Mouse (Mus musculus) right cerebral cortex, postnatal 14 days (tissue): ENCODE data around the gene Padi1.

Experiments
- DNase-seq: peaks from one replicate; pipeline ENCODE4 v3.0.0; 2022

The Padi1 gene

DNA sequence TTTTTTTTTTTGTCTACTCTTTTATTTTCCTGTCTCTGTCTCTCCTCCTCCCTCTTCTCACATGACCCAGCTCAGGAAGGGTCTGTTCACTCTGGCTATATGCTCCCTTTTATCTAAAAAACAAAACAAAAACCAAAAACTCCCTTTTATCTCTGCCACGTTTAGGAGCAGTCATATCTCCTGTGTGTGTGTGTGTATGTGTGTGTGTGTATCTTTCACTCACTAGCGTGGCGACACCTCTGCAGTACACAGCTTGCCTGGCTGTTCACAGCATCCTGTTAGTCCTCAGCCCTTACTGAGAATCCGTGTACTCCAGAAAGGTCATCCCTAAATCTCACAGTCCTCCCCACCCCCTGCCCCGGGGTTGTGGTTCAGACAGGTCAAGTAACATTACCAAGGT, 30.1 kb downstream of the Padi1 start:
- DNase-seq = no peak

- DNase-seq = no peak
Observed at GRCm38 (mm10) chr4:140814241-140815225, 31.0 kb downstream of the Padi1 start.

GRCm38 (mm10) chr4:140813358-140814185, 32.0 kb downstream of the Padi1 start:
- no peak for DNase-seq

- DNase-seq = no peak
Observed at GRCm38 (mm10) chr4:140812609-140813008, 33.0 kb downstream of the Padi1 start.

GRCm38 (mm10) chr4:140812191-140812590, 33.4 kb downstream of the Padi1 start:
- DNase-seq = no peak

- DNase-seq = no peak
Observed at GRCm38 (mm10) chr4:140810458-140811260, 34.9 kb downstream of the Padi1 start, which contains the start of gene Padi3. Gene Padi3 (minus strand): TSS chr4:140810648.

GRCm38 (mm10) chr4:140809118-140809517, 36.5 kb downstream of the Padi1 start:
- DNase-seq = no peak

- DNase-seq = no peak
Observed at GRCm38 (mm10) chr4:140804601-140805000, 41.0 kb downstream of the Padi1 start.

GRCm38 (mm10) chr4:140801364-140801763, 44.2 kb downstream of the Padi1 start:
- DNase-seq = no peak

- no peak for DNase-seq
Observed at GRCm38 (mm10) chr4:140796786-140797185, 48.8 kb downstream of the Padi1 start.

GRCm38 (mm10) chr4:140794678-140795077, 50.9 kb downstream of the Padi1 start:
- DNase-seq = no peak

DNA sequence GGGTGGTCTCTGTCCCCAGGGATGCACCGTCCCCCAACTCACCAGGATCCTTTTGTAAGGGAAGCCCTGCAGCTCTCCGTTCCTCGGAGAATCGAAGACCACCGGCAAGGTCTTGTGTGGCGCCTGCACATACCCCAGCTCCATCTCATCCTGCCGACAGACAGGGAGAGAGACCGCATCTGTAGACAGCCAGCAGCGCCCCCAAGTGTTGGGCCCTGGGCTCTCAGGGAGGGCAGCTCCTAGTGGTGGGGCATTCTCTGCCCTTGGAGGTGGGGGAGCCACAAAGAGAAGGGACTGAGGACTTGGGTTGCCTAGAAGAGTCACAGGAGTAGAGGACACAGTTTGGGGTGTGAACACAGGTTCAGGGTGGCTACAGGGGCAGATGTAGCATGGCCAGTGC, 51.8 kb downstream of the Padi1 start:
- DNase-seq = no peak

GRCm38 (mm10) chr4:140792584-140792983, 53.0 kb downstream of the Padi1 start:
- DNase-seq = no peak

GRCm38 (mm10) chr4:140791071-140791470, 54.5 kb downstream of the Padi1 start:
- no peak for DNase-seq

DNA sequence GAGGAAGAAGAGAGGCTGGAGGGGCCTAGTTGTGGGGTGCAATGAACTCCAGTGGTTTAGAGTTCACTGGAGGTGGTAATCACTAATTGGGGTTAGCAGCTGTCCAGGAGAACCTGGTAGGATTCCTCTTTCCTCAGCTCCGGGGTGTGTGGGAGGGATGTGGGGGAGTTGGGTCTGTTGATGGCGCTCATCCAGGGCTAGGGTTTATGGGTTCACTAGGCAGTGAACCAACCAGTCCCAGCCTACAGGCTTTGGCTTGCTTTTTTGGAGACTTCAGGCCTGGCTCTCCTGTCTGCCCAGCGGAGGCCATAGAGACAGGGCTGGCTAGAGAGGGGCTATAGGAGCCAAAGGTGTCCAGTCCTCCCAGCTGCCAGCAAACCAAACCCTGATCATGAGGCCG, 55.6 kb downstream of the Padi1 start:
- no peak for DNase-seq

GRCm38 (mm10) chr4:140788983-140789382, 56.6 kb downstream of the Padi1 start:
- peak; percentile 44 for DNase-seq

- no peak for DNase-seq
Observed at GRCm38 (mm10) chr4:140788264-140788663, 57.3 kb downstream of the Padi1 start.

DNA sequence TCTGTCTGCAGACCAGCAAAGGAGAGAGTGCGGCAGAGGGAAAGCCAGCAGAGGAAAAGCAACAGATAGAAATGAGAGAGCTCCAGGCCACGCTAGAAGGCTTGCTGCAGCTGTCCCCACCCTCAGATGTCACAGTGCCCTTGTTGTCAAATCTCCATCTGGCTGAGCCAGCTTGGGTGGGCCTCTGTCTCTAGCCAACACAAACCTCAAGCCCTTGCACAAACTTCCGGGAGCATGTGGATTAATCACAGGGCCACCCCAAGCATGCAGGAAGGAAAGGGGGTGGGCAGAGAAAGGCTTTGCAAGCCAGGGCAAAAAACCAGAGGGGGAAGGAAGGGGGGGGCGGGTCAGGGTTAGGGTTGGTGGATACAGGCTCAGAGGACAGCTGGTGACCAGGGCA, 58.2 kb downstream of the Padi1 start:
- no peak for DNase-seq

DNA sequence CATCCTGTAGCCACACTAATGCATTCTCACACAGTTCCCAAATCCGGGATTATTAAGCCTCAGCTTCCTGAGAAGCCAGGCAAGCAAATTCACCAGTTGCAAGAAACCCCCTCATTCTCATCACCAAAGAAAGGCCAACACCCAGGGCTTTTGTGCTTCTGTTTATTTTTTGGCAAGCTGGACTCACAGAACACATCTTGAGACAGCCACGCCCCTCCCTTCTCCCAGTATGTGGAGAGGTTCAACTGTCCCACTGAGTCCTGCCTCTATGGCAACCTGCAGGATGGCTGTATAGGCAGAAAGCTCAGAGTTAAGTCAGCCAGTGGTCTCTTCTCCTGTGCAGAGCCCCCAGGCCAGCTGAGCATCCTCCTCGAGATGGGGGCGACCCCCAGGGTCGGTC, 60.4 kb downstream of the Padi1 start:
- DNase-seq = no peak

GRCm38 (mm10) chr4:140784292-140784945, 61.2 kb downstream of the Padi1 start:
- DNase-seq = no peak

GRCm38 (mm10) chr4:140782821-140783220, 62.8 kb downstream of the Padi1 start:
- DNase-seq = no peak

DNA sequence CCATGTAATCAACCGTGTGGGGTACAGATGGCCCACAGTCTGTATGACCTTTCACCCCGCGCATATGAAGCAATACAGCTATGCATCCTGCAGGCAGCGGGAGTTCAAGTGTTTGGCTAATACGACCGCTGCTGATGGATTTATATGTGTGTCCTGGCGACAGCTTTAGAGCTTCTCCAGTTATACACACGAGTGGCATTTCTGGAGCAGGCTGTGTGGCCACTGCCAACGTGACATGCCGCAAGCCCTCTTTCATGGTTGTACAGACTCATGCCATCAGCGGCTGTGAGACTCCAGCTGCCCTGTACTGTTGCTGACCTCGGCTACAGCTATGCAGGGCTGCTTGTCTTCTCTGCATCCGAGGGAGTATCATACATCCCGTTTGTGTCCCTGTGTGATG, 65.1 kb downstream of the Padi1 start:
- DNase-seq = no peak
